Mouse (Mus musculus): ENCODE measurements around the gene N6amt1.

DNA sequence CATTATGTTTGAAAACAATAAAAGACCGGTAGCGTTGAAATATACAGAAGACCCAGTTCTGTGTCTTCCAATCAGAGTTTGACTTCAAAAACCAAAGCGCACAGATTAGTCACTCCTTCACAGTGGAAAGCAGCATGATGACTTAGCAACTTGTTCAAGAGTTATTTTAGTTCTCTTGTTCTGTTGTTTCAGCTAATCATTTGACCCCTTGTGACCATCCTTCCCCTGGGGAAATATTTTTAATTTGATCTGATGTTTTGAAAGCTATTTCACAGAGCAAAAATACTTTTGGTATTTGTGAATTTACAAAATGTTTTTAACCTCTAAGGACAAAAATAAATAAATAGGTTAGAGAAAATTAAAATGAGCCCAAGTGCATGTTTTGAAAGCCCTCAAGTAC, 19.2 kb upstream of the N6amt1 start:
- TF ChIP-seq CTCF (IDR thresholded peaks at IDR 0.05; ENCODE audit: control insufficient read depth, insufficient read depth, low read length) (no peak), POLR2A (IDR thresholded peaks at IDR 0.05; ENCODE audit: borderline replicate concordance, control insufficient read depth, low read depth, low read length) (no peak)

All from bone marrow, adult 2 months (tissue).